In the genomic region with DNA sequence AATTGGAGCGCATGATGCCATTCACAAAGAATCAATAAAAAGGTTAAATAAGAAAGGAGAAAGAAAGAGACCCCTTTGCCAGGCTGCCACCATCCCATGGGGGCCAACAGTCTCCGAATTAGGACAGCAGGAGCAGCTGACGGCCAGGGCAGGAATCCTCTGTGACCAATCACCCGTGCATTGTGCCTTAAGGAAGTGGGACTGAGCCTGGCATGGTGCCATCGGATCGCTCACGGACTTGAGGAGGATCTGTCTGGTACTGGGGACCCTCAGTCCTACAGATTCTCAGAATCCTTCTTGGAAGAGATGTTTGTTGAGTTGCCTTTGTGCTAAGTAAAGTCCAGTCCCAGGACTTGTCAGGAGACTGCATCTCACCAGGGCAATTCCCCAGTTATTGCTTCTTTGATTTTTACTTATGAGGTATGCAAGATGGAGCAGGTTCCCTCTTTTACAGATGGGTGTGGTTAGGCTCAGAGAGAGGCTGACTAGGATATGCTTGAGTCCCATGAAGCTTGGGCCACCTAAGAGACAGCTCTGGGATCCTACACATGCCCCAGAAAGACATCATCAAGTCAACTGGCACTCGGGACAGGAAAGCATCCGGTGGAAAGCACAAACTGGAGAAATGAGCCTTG, we compare ENCODE assay signal across 10 mouse cellular contexts. TPM values are rescaled to one million over a fixed set of nuclear protein-coding genes. Genes with fewer than 3 reads are reported as not detected.
DNase-seq lines count a peak whose midpoint lies in the region; ATAC-seq and TF ChIP-seq lines count a peak whose summit lies in the region.
"Had no signal": no experiment of that assay in that cellular context is flagged by ENCODE, and none has a peak within 500 bp of the region (broad histone marks: within the 10 kb centered on the region; RNA-seq: fewer than 3 reads in every experiment).

No protein-coding gene starts in this region.

- TF ChIP-seq POLR2A in bone marrow macrophage, adult 2 months (IDR thresholded peaks at IDR 0.05; ENCODE audit: borderline replicate concordance, low read depth, low read length): no peak

- H3K9me3 ChIP-seq in heart, embryonic 13.5 days: no peaks in the 10 kb centered on the region
- no peaks in the 10 kb centered on the region for H3K9me3 ChIP-seq in heart, embryonic 12.5 days (replicated peaks)
- H3K9me3 ChIP-seq in limb, embryonic 15.5 days: no peaks in the 10 kb centered on the region
- H3K9me3 ChIP-seq in limb, embryonic 10.5 days (replicated peaks): no peaks in the 10 kb centered on the region
- H3K9me3 ChIP-seq: embryonic facial prominence, embryonic 12.5 days had no signal

- H3K4me1 ChIP-seq in heart, embryonic 13.5 days: peaks cover 25% of the 10 kb centered on the region
- peaks cover 31% of the 10 kb centered on the region for H3K4me1 ChIP-seq in heart, embryonic 12.5 days (replicated peaks)
- H3K4me1 ChIP-seq in limb, embryonic 15.5 days: peaks cover 19% of the 10 kb centered on the region; the same call in 1 of the 2 replicates
- peaks cover 23% of the 10 kb centered on the region for H3K4me1 ChIP-seq in limb, embryonic 10.5 days
- peaks cover 73% of the 10 kb centered on the region for H3K4me1 ChIP-seq in bone marrow macrophage, adult 2 months (ENCODE audit: control insufficient read depth, insufficient read depth, low read length)

- H3K4me3 ChIP-seq in heart, embryonic 13.5 days: no peak overlapping the region
- H3K4me3 ChIP-seq in heart, embryonic 12.5 days: no peak overlapping the region
- H3K4me3 ChIP-seq in limb, embryonic 15.5 days: no peak overlapping the region
- no peak overlapping the region for H3K4me3 ChIP-seq in limb, embryonic 10.5 days
- H3K4me3 ChIP-seq in bone marrow macrophage, adult 2 months (ENCODE audit: insufficient read depth, low read length): no peak overlapping the region
- H3K4me3 ChIP-seq: embryonic facial prominence, embryonic 12.5 days had no signal

- peaks cover 25% of the 10 kb centered on the region for H3K27me3 ChIP-seq in heart, embryonic 13.5 days (replicated peaks)
- peaks cover 17% of the 10 kb centered on the region for H3K27me3 ChIP-seq in heart, embryonic 12.5 days (replicated peaks)
- H3K27me3 ChIP-seq in limb, embryonic 15.5 days: no peaks in the 10 kb centered on the region
- no peaks in the 10 kb centered on the region for H3K27me3 ChIP-seq in limb, embryonic 10.5 days (ENCODE audit: low read depth, poor library complexity, severe bottlenecking)
- H3K27me3 ChIP-seq: embryonic facial prominence, embryonic 12.5 days had no signal

- H3K9ac ChIP-seq in heart, embryonic 13.5 days: no peak overlapping the region
- H3K9ac ChIP-seq in heart, embryonic 12.5 days: no peak overlapping the region
- no peak overlapping the region for H3K9ac ChIP-seq in limb, embryonic 15.5 days
- H3K9ac ChIP-seq: embryonic facial prominence, embryonic 12.5 days had no signal

- ATAC-seq in heart, embryonic 13.5 days (ENCODE audit: extremely low read depth, insufficient number of reproducible peaks, low FRiP score, low TSS enrichment): no peak
- ATAC-seq in heart, embryonic 12.5 days (ENCODE audit: insufficient number of reproducible peaks, low FRiP score): no peak
- no peak for ATAC-seq in limb, embryonic 15.5 days (ENCODE audit: insufficient number of reproducible peaks, low FRiP score, low TSS enrichment, low read depth)
- no peak for ATAC-seq in erythroid progenitor cell, adult 5-6 weeks (replicated peaks; ENCODE audit: low FRiP score, poor library complexity, severe bottlenecking)
- ATAC-seq: intestine, embryonic 16.5 days had no signal

- no peak overlapping the region for H3K4me2 ChIP-seq in heart, embryonic 13.5 days
- H3K4me2 ChIP-seq in heart, embryonic 12.5 days: no peak overlapping the region
- H3K4me2 ChIP-seq in limb, embryonic 15.5 days: no peak overlapping the region
- H3K4me2 ChIP-seq: embryonic facial prominence, embryonic 12.5 days had no signal

- DNase-seq in limb, embryonic 10.5 days (ENCODE audit: low spot score): no peak
- DNase-seq in lung, postnatal 10 days: peak; percentile 56
- no peak for DNase-seq in embryo, embryonic 10 days (ENCODE audit: low spot score)

- peak overlapping the region; percentile 57 for H3K27ac ChIP-seq in heart, embryonic 13.5 days (replicated peaks)
- no peak overlapping the region for H3K27ac ChIP-seq in heart, embryonic 12.5 days (ENCODE audit: poor library complexity, severe bottlenecking)
- H3K27ac ChIP-seq in limb, embryonic 15.5 days: peak overlapping the region; percentile 33; the same call in 1 of the 2 replicates
- no peak overlapping the region for H3K27ac ChIP-seq in limb, embryonic 10.5 days
- peak overlapping the region; percentile 97 for H3K27ac ChIP-seq in bone marrow macrophage, adult 2 months (ENCODE audit: insufficient read depth, low read depth, low read length)
- H3K27ac ChIP-seq: embryonic facial prominence, embryonic 12.5 days had no signal

- no peaks in the 10 kb centered on the region for H3K36me3 ChIP-seq in heart, embryonic 13.5 days
- H3K36me3 ChIP-seq in heart, embryonic 12.5 days: no peaks in the 10 kb centered on the region
- H3K36me3 ChIP-seq in limb, embryonic 15.5 days: no peaks in the 10 kb centered on the region
- no peaks in the 10 kb centered on the region for H3K36me3 ChIP-seq in limb, embryonic 10.5 days
- H3K36me3 ChIP-seq: embryonic facial prominence, embryonic 12.5 days had no signal

- TF ChIP-seq CTCF in bone marrow macrophage, adult 2 months (IDR thresholded peaks at IDR 0.05; ENCODE audit: low read depth, low read length): no peak

- 71% methylated on average over 9 of the region's 9 CpGs for WGBS in heart, embryonic 13.5 days
- 68% methylated on average over 9 of the region's 9 CpGs for WGBS in heart, embryonic 12.5 days
- WGBS in limb, embryonic 15.5 days: 76% methylated on average over 9 of the region's 9 CpGs
- 88% methylated on average over 9 of the region's 9 CpGs for WGBS in limb, embryonic 10.5 days

RNA-seq across cellular contexts. Expression of a gene that starts 12.4 kb away (rescaled TPM):
- 8.8 and 9.1 TPM in 2 replicates for polyA plus RNA-seq in heart, embryonic 13.5 days (2015; fragmentation: Nextera tagmentation; extraction: Ambion mirVana)
- polyA plus RNA-seq in heart, embryonic 12.5 days (2016; fragmentation: Nextera tagmentation; extraction: Ambion mirVana): 10.3 and 10.7 TPM in 2 replicates
- polyA plus RNA-seq in limb, embryonic 15.5 days (2015; fragmentation: Nextera tagmentation; extraction: Ambion mirVana): 12.4 TPM in 2 replicates
- 11.2 and 12.0 TPM in 2 replicates for polyA plus RNA-seq in limb, embryonic 10.5 days (2016; fragmentation: Nextera tagmentation; extraction: Ambion mirVana)
- 37.2 and 39.8 TPM in 2 replicates for polyA plus RNA-seq in bone marrow macrophage, adult 2 months (2012; ENCODE audit: insufficient read depth, insufficient read length, missing spikeins)
- total RNA-seq in erythroid progenitor cell, adult 5-6 weeks (2015; ENCODE audit: low replicate concordance): 7.6 and 9.2 TPM in 2 replicates
- total RNA-seq in erythroid progenitor cell, adult 5-6 weeks (2017; ENCODE audit: low replicate concordance): 8.2 and 12.9 TPM in 2 replicates

RNA-seq across cellular contexts. Expression of a gene that starts 15.9 kb away (rescaled TPM):
- polyA plus RNA-seq in heart, embryonic 13.5 days (2015; fragmentation: Nextera tagmentation; extraction: Ambion mirVana): 12.4 and 13.2 TPM in 2 replicates
- polyA plus RNA-seq in heart, embryonic 12.5 days (2016; fragmentation: Nextera tagmentation; extraction: Ambion mirVana): 15.3 and 16.3 TPM in 2 replicates
- 15.3 and 17.7 TPM in 2 replicates for polyA plus RNA-seq in limb, embryonic 15.5 days (2015; fragmentation: Nextera tagmentation; extraction: Ambion mirVana)
- polyA plus RNA-seq in limb, embryonic 10.5 days (2016; fragmentation: Nextera tagmentation; extraction: Ambion mirVana): 10.5 and 13.8 TPM in 2 replicates
- 103 and 111 TPM in 2 replicates for polyA plus RNA-seq in bone marrow macrophage, adult 2 months (2012; ENCODE audit: insufficient read depth, insufficient read length, missing spikeins)
- total RNA-seq in erythroid progenitor cell, adult 5-6 weeks (2015; ENCODE audit: low replicate concordance): 7.9 and 10.1 TPM in 2 replicates
- 5.5 and 10.0 TPM in 2 replicates for total RNA-seq in erythroid progenitor cell, adult 5-6 weeks (2017; ENCODE audit: low replicate concordance)

Comparison
In these comparisons a context has a peak if more than half of its experiments do, and no peak if none do; other contexts are left out.
1. H3K27ac ChIP-seq: peak in heart, embryonic 13.5 days (single experiment), limb, embryonic 15.5 days (single experiment) and bone marrow macrophage, adult 2 months (single experiment); none in heart, embryonic 12.5 days (single experiment) and limb, embryonic 10.5 days (single experiment).